Mouse (Mus musculus): ENCODE measurements at regions not wholly inside any gene's neighbourhood (a gene's known extent, or its start where the extent isn't known, plus 50 kb on each side); places are given as distances from the start of the nearest gene placed in this dataset.

GRCm38 (mm10) chr2:30743976-30744620 is 59.4 kb downstream of the 1700001O22Rik start:
- no peak for DNase-seq (ENCODE audit: low read depth, low spot score)

- no peak for DNase-seq (ENCODE audit: low read depth, low spot score)
Measured at GRCm38 (mm10) chr2:30743265-30743846, 60.1 kb downstream of the 1700001O22Rik start.

DNA sequence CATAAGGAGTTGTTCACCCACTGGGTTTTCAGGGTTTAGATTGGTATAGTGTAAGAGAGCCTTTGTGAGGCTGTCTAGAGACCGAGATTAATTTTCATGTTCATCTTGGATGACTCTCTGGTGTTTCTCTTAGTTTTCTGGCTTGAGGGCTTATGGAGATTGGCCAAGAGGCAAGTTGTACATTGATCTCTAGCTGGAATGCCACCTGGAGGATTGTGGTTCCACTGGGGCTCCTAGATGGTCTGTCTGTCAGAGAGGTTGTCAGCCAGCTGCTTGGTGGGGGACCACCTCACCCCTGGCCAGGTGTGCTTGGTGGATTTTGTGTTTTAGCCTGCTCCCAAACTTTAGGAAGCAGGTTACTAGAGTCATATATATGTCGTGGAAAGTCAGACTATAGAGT is 62.0 kb downstream of the 1700001O22Rik start:
- no peak for DNase-seq (ENCODE audit: low read depth, low spot score)

DNA sequence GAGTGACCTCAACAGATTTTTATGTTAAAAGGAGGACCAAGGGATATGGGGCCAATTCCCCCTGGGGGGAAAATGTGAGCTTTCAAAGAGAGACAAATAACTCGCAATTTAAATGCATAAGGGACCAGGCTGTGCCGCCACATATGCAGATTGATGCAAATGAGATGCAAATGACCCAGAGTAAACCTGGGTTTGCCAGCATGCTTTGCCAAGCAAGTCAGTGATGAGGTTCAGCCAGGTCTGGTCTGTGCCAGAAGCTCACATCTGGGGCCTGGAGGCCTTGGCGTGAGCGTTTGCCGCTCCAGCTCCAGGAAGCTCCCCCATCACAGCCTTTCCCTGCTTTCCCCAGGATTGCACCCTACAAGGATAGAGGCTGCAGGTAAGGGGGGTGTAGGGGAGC is 65.7 kb downstream of the 1700001O22Rik start:
- peak; percentile 57 for DNase-seq (ENCODE audit: low read depth, low spot score)

- no peak for DNase-seq (ENCODE audit: low read depth, low spot score)
Measured at GRCm38 (mm10) chr2:30736705-30737104, 66.8 kb downstream of the 1700001O22Rik start.

GRCm38 (mm10) chr2:30736236-30736635 is 67.2 kb downstream of the 1700001O22Rik start:
- DNase-seq (ENCODE audit: low read depth, low spot score) = no peak

DNA sequence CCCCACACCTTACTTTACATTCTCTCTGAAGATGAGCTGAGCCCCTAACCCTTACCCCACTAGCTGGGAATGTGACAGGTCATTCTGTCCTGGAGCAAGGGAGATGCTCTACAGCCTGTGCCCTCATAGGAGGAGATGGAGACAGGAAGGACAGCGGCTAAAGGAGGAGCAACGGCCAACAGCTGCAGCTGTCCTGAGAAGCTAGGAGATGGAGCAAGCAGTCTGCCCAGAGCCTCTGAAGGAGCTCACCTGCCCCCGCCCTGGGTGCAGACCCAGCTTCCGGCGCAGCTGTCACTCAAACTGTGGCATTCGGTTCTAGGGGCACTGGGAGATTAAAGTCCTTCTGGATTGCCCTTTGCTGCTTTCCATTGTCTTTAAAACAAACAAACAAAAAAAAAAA is 69.6 kb downstream of the 1700001O22Rik start:
- DNase-seq (ENCODE audit: low read depth, low spot score) = peak; percentile 45

DNA sequence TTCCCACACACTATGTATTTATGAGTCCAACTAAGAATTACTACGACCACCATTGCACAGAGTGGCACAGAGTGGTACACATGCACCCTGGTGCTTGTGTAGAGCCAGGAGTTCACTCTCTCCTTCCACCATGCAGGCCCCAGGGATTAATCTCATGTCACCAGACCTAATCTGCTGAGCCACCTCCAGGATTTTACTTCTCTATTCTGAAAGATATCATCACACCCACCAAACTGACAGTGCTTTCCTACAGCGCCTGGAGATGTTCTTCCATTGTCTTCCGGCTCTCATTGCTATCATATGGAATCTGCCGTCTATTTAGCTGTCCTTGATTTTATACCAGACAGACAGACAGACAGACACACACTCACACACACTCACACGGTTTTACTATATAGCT is 71.6 kb downstream of the 1700001O22Rik start:
- no peak for DNase-seq (ENCODE audit: low read depth, low spot score)

DNA sequence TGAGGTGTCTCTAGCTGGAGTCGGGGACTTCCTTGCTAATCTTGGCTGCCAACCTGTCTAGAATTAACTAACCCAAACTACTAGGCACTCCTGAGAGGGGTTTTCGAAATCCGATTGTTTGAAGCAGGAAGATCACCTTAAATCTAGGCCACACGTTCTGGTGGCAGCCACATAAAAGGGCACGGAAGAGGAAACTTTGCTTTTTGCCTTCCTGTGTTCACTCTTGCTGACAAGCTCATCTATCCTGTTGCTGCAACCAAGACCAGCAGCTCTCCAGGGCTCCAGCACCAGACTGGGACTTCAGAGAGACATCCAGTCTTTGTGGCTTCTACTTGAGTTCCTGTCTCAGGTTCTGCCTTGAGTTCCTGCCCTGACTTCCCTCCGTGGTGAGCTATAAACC is 75.5 kb downstream of the 1700001O22Rik start:
- no peak for DNase-seq (ENCODE audit: low read depth, low spot score)

DNA sequence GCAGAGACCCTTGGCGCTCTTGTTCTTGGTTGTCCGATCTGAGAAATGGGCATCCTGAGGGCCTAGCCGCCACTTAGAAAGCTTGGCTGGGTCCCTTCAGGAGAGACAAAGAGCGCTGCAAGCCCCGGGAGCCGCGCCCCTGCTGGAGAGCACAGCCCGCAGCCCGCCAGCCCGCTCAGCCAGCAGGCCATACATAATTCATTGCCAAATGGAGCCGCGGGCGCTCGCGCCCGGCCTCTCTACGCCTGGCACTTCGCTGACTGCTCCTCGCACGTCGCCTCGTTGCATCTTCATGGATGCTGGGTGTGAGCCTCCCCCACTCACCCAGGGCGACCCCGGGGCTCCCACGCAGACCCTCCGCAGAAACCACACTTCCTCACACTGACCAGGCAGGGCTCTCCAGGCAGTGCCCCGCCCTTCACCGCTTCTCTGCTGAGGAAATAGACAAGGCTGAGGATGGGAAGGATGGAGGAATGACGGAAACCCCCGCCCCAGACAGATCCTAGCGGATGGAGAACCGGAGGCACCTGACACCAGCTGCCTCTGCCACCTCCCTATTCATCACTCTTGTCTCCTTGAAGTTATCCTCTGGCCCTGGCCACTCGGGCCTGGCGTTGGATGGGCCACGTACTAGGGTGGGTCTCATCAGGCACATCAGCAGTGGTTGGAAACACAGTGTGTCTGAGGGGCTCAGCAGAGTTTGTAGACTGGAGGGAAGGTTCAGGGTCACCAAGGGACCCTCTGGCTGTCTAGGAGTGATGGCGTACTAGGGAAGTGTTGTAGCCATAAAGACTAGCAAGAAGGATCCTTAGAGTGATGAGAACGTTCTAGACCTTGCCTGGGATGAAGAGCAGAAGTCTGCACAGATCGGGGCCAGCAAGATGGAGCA is 77.6 kb downstream of the 1700001O22Rik start:
- DNase-seq (ENCODE audit: low read depth, low spot score) = peak; percentile 59

DNA sequence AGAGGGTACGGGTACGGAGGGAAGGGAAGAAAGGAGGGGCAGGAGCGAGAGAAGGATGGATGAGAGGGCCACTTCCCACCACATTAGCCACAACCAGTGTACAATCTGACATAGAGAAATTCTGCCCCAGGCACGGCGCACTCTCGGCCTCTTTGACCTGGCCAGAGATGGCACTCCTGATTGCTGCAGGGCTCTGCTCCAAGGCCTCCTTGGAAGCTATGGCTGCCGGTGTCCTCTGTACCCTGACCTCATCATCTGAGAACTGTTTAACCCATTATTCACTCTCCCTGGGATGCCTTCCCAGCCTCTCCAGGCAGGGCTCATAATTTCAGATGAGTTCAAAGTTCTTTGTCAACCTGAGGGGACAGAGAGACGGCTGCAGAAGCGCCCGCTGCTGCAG is 78.3 kb downstream of the 1700001O22Rik start:
- DNase-seq (ENCODE audit: low read depth, low spot score) = no peak

GRCm38 (mm10) chr2:30724521-30724920 is 78.9 kb downstream of the 1700001O22Rik start:
- no peak for DNase-seq (ENCODE audit: low read depth, low spot score)

- DNase-seq (ENCODE audit: low read depth, low spot score) = no peak
Measured at GRCm38 (mm10) chr2:30723059-30723587, 80.3 kb downstream of the 1700001O22Rik start.

DNA sequence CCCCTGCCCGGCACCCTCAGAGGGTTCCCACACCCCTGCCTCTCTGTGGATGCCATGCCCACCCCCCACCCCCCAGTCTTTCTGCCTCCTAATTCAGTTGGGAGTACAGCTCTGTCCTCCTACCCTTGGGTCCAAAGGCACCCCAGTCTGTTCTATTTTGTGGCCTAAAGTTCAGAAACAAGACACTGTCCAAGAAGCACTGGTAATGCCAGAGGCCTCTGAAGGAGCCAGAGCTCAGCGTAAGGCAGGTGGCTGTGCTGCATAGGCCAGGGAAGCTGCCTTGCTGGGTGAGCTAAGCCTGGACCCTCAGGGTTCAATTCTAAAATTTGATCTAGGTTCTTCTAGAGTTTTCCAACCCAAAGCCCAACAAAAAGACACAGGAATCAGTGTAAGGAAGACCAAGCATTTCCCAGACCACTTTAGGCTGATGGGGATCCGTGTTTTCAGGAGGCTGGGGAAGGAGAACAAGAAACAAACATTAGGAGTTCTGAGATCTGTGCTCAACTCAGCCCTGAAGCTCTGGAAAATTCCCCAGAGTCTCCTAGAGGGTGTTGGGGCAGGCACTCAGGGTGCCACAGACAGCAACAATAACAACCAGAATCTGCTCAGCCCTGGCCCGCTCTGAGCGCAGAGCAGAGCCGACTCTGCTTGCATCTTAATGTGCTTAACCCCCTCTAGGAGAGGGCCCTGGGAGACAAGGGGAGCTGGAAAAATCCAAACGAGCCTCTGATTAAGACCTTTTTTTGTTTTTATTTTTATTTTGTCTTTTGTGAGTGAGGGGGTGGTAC is 81.0 kb downstream of the 1700001O22Rik start:
- no peak for DNase-seq (ENCODE audit: low read depth, low spot score)

GRCm38 (mm10) chr2:30721473-30722262 is 81.8 kb downstream of the 1700001O22Rik start:
- peak; percentile 54 for DNase-seq (ENCODE audit: low read depth, low spot score)

GRCm38 (mm10) chr2:30721048-30721461 is 82.4 kb downstream of the 1700001O22Rik start:
- DNase-seq (ENCODE audit: low read depth, low spot score) = no peak

DNA sequence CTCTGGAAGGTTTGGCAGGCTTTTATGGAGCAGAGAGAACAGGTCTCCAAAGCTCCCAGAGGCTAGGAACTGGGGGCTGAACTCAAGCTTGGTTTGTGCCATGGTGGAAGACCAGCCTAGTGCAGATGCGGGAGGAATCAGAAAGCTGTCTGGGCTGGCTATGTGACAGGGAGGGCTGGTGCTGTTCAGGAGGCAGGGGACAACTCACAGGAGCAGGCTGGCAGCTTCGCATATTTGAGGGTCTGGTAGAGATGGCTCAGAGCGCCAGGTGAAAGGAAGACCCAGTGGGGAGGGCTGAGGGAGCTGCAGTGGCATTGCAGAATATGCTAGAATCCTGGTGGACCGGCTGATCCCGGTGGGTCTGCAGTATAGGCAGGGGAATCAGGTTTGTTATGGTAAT is 83.2 kb downstream of the 1700001O22Rik start:
- no peak for DNase-seq (ENCODE audit: low read depth, low spot score)

GRCm38 (mm10) chr2:30719611-30720290 is 83.7 kb downstream of the 1700001O22Rik start:
- no peak for DNase-seq (ENCODE audit: low read depth, low spot score)

- peak; percentile 52 for DNase-seq (ENCODE audit: low read depth, low spot score)
Measured at GRCm38 (mm10) chr2:30718741-30719381, 84.6 kb downstream of the 1700001O22Rik start.

DNA sequence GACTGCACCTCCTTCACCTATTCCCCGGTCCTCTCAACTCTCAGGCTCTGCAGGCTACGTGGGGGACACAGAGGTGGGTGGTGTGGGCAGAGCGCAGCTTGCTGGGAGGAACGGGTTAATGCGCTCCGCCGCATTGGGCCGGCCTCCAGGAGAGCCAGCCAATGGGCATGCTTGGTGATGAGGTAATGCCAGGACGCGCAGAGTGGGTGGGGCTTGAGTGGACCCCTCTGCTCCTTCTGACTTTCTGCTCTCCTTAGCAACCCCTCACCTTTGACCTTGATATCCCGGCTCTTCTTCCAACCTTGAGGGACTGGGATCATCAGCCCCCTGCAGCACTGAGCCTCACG is 85.2 kb downstream of the 1700001O22Rik start:
- DNase-seq (ENCODE audit: low read depth, low spot score) = peak; percentile 95

Data from ES-CJ7 (cell line).